Mouse (Mus musculus) hindbrain, embryonic 15.5 days (tissue): ENCODE measurements at regions not wholly inside any gene's neighbourhood (a gene's known extent, or its start where the extent isn't known, plus 50 kb on each side); places are given as distances from the start of the nearest gene placed in this dataset.

ENCODE experiments used
- ATAC-seq: fragments of 200-750 bp; cut with Nextera tagmentation; 2 replicates; pipeline ENCODE4 v1.8.0; 2017; ENCODE audit warnings: low read depth, moderate number of reproducible peaks, moderate TSS enrichment; ENCODE audit not compliant: low FRiP score
- H3K27ac ChIP-seq: fragments of 300-500 bp; sonication (generic); replicated peaks from 2 replicates; pipeline ENCODE4 v1.5.1; 2015; ENCODE audit warnings: mild to moderate bottlenecking, inconsistent platforms
- H3K27me3 ChIP-seq: fragments of 300-500 bp; sonication (generic); 2 replicates; pipeline ENCODE4 v1.6.1; 2015; ENCODE audit warnings: control low read depth, inconsistent platforms
- H3K36me3 ChIP-seq: fragments of 300-500 bp; sonication (generic); 2 replicates; pipeline ENCODE4 v1.6.1; 2015; ENCODE audit warnings: control low read depth, inconsistent platforms
- H3K4me1 ChIP-seq: fragments of 300-500 bp; sonication (generic); replicated peaks from 2 replicates; pipeline ENCODE4 v1.6.1; 2015; ENCODE audit warnings: control low read depth, inconsistent platforms
- H3K4me2 ChIP-seq: fragments of 300-500 bp; sonication (generic); 2 replicates; pipeline ENCODE4 v1.6.1; 2015; ENCODE audit warnings: moderate library complexity, mild to moderate bottlenecking, inconsistent platforms
- H3K4me3 ChIP-seq: fragments of 300-500 bp; sonication (generic); 2 replicates; pipeline ENCODE4 v1.5.1; 2015; ENCODE audit warnings: mild to moderate bottlenecking, inconsistent platforms
- H3K9ac ChIP-seq: fragments of 300-500 bp; sonication (generic); 2 replicates; pipeline ENCODE4 v1.6.1; 2015; ENCODE audit warnings: inconsistent platforms
- H3K9me3 ChIP-seq: fragments of 300-500 bp; sonication (generic); 2 replicates; pipeline ENCODE4 v1.6.1; 2016; ENCODE audit warnings: control low read depth, inconsistent platforms
- WGBS: fragments of 180-500 bp; shearing (Covaris S2); methylation state at CpG from one replicate; pipeline ENCODE4 v1.1.7; 2015; 5-methylcytosine and 5-hydroxymethylcytosine counted together

DNA sequence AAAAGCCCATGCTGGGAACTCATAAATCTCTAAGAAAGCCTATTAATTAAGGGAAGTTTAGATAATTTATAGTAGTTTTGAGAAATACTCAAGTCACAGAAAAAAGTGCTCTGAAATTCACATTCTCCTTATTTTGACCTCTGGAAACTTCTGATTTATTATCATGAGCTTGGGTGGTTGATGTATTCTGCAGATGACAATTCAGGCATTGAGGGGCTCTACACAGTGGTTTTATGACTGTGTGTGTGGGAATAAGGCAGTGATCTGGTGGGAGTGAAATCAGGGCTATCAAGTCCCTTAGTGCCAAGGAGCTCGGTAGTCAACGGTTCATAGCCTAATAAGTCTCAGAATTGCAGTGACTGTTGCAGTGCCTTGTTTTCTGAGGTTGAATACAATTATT lies 129.0 kb downstream of the Kcne4 start:
- no peaks in the 10 kb centered on the region for H3K9me3 ChIP-seq
- no peak overlapping the region for H3K27ac ChIP-seq
- no peak overlapping the region for H3K4me2 ChIP-seq
- H3K4me3 ChIP-seq: no peak overlapping the region
- H3K36me3 ChIP-seq: no peaks in the 10 kb centered on the region
- no peaks in the 10 kb centered on the region for H3K4me1 ChIP-seq
- no peak overlapping the region for H3K9ac ChIP-seq
- no peaks in the 10 kb centered on the region for H3K27me3 ChIP-seq
- 96% methylated on average over 2 of the region's 2 CpGs for WGBS
- ATAC-seq: no peak

GRCm38 (mm10) chr1:78980051-78980450 lies 163.5 kb downstream of the Kcne4 start:
- no peaks in the 10 kb centered on the region for H3K36me3 ChIP-seq
- H3K9ac ChIP-seq: no peak overlapping the region
- no peaks in the 10 kb centered on the region for H3K4me1 ChIP-seq
- no peak overlapping the region for H3K4me3 ChIP-seq
- no peaks in the 10 kb centered on the region for H3K9me3 ChIP-seq
- ATAC-seq: peak; percentile 68; the same call in 1 of the 2 replicates
- no peak overlapping the region for H3K27ac ChIP-seq
- no peaks in the 10 kb centered on the region for H3K27me3 ChIP-seq
- 55% methylated on average over 4 of the region's 4 CpGs for WGBS
- no peak overlapping the region for H3K4me2 ChIP-seq
